ENCODE assay signal across 14 mouse cellular contexts in the genomic region with DNA sequence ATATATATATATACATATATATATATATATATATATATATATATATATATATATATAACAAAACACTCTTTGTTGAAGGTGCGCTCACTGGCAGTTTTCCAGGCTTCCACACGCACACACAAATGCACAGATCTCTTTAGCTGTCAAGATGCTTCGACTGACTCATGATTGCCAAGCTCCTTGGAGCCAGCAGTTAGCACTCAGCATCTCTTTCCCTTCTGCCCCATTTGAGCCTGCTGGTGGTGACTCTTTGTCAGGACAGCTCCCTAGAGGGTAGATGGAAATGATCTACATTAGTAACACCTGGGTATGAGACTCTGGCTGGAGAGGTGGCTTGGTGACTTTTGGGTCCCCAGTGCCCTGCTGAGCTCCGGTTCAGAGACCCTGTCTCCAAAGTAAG. TPM values are rescaled to one million over a fixed set of nuclear protein-coding genes. Genes with fewer than 3 reads are reported as not detected.
DNase-seq lines count a peak whose midpoint lies in the region; ATAC-seq lines count a peak whose summit lies in the region.
"Had no signal": no experiment of that assay in that cellular context is flagged by ENCODE, and none has a peak within 500 bp of the region (broad histone marks: within the 10 kb centered on the region; RNA-seq: fewer than 3 reads in every experiment).

No protein-coding gene starts in this region.

- ATAC-seq in forebrain, embryonic 14.5 days = 0 out of 2 replicates have a peak, but pooled peaks have one; percentile 40
- no peak for ATAC-seq in forebrain, embryonic 11.5 days (replicated peaks; ENCODE audit: low FRiP score)

- 71% methylated on average over 4 of the region's 4 CpGs for WGBS in forebrain, embryonic 14.5 days
- WGBS in forebrain, embryonic 11.5 days = 86% methylated on average over 4 of the region's 4 CpGs

- DNase-seq in forebrain, embryonic 14.5 days (ENCODE audit: low spot score) = peak; percentile 56
- no peak for DNase-seq in forebrain, embryonic 11.5 days (ENCODE audit: low spot score)
- peak; percentile 44 for DNase-seq in left cerebral cortex, postnatal 4 days
- DNase-seq in left cerebral cortex, adult 8-10 months (ENCODE audit: low spot score in 2 of 2) = no peak
- peak; percentile 32 for DNase-seq in cerebellum, adult 11 months
- peak; percentile 32 for DNase-seq in cerebellum, postnatal 36 days
- no peak for DNase-seq in spleen, adult 18-20 months
- DNase-seq in T-cell, adult 2 months (ENCODE audit: low spot score) = no peak
- DNase-seq: heart, adult 18-20 months; kidney, adult 18-20 months; kidney, postnatal 25 days; lung, adult 2 months; thymus, postnatal 4 days had no signal

- no peaks in the 10 kb centered on the region for H3K9me3 ChIP-seq in forebrain, embryonic 14.5 days (replicated peaks; ENCODE audit: control insufficient read depth, low read length)
- no peaks in the 10 kb centered on the region for H3K9me3 ChIP-seq in forebrain, embryonic 11.5 days (ENCODE audit: control insufficient read depth, low read length)
- H3K9me3 ChIP-seq: hindbrain, embryonic 15.5 days had no signal

- H3K36me3 ChIP-seq in forebrain, embryonic 14.5 days (ENCODE audit: control insufficient read depth, insufficient read depth, low read length) = peaks cover 59% of the 10 kb centered on the region
- H3K36me3 ChIP-seq in forebrain, embryonic 11.5 days (ENCODE audit: control insufficient read depth, insufficient read depth, low read length) = peaks cover 8% of the 10 kb centered on the region; the same call in 1 of the 2 replicates

- no peak overlapping the region for H3K27ac ChIP-seq in forebrain, embryonic 14.5 days (ENCODE audit: low read depth, low read length)
- no peak overlapping the region for H3K27ac ChIP-seq in forebrain, embryonic 11.5 days (ENCODE audit: low read depth, low read length)
- H3K27ac ChIP-seq: hindbrain, embryonic 15.5 days had no signal

- no peaks in the 10 kb centered on the region for H3K4me1 ChIP-seq in forebrain, embryonic 14.5 days (ENCODE audit: control insufficient read depth, insufficient read depth, low read length)
- H3K4me1 ChIP-seq in forebrain, embryonic 11.5 days (replicated peaks; ENCODE audit: control insufficient read depth, insufficient read depth, low read length) = no peaks in the 10 kb centered on the region
- H3K4me1 ChIP-seq: hindbrain, embryonic 15.5 days had no signal

- no peak overlapping the region for H3K4me2 ChIP-seq in forebrain, embryonic 14.5 days (ENCODE audit: low read length)
- H3K4me2 ChIP-seq in forebrain, embryonic 11.5 days (ENCODE audit: low read depth, low read length, severe bottlenecking) = no peak overlapping the region
- H3K4me2 ChIP-seq: hindbrain, embryonic 15.5 days had no signal

- H3K27me3 ChIP-seq in forebrain, embryonic 14.5 days (replicated peaks; ENCODE audit: control insufficient read depth, insufficient read depth, low read length) = no peaks in the 10 kb centered on the region
- no peaks in the 10 kb centered on the region for H3K27me3 ChIP-seq in forebrain, embryonic 11.5 days (ENCODE audit: control insufficient read depth, insufficient read depth, low read length)
- H3K27me3 ChIP-seq: hindbrain, embryonic 15.5 days had no signal

- intact Hi-C loops in left cerebral cortex, postnatal 4 days (cut with DNase I) = no loop called here

- no peak overlapping the region for H3K4me3 ChIP-seq in forebrain, embryonic 14.5 days (ENCODE audit: low read depth, low read length)
- H3K4me3 ChIP-seq in forebrain, embryonic 11.5 days (ENCODE audit: low read depth, low read length) = no peak overlapping the region
- H3K4me3 ChIP-seq: hindbrain, embryonic 15.5 days had no signal

- H3K9ac ChIP-seq in forebrain, embryonic 14.5 days (ENCODE audit: low read length) = no peak overlapping the region
- no peak overlapping the region for H3K9ac ChIP-seq in forebrain, embryonic 11.5 days (ENCODE audit: low read length)
- H3K9ac ChIP-seq: hindbrain, embryonic 15.5 days had no signal

RNA-seq across cellular contexts. Expression of gene Csrp2, which starts 20.1 kb away (rescaled TPM):
- polyA plus RNA-seq in forebrain, embryonic 14.5 days (2014; fragmentation: Nextera tagmentation; extraction: Ambion mirVana) = 181 and 218 TPM in 2 replicates
- polyA plus RNA-seq in forebrain, embryonic 11.5 days (2014; fragmentation: Nextera tagmentation; extraction: Ambion mirVana) = 169 and 173 TPM in 2 replicates
- 100 to 1,000 TPM; 131 to 148 TPM for total RNA-seq in left cerebral cortex, postnatal 4 days (2021)
- total RNA-seq in left cerebral cortex, adult 8-10 months (2022) = 10 to 100 TPM in 1 of 4 experiments, 1 to 10 TPM in 3; 5.6 to 10.2 (median 8.4) TPM

Comparison
In these comparisons a context has a peak if more than half of its experiments do, and no peak if none do; other contexts are left out.
1. DNase-seq: peak in forebrain, embryonic 14.5 days (single experiment), left cerebral cortex, postnatal 4 days (single experiment), cerebellum, adult 11 months (single experiment) and cerebellum, postnatal 36 days (2 of 2); none in forebrain, embryonic 11.5 days (single experiment), left cerebral cortex, adult 8-10 months (0 of 2), spleen, adult 18-20 months (0 of 2) and T-cell, adult 2 months (single experiment).
2. RNA of gene Csrp2, which starts 20.1 kb away (total RNA-seq): 131 to 148 TPM in left cerebral cortex, postnatal 4 days; 5.6 to 10.2 TPM in left cerebral cortex, adult 8-10 months; every median in the first group is over 10 times any median in the second.